Mouse (Mus musculus): Measurements from ENCODE around the gene Layn. TPM values are rescaled to one million over a fixed set of nuclear protein-coding genes. Genes with fewer than 3 reads are reported as not detected.
A peak's percentile ranks its signal among the peaks of the same experiment; 100 is the strongest.

Gene Layn
- total RNA-seq (2022) = 1 to 10 TPM in 2 of 4 experiments, under 1 TPM in 2; 0.48 to 1.6 (median 1.0) TPM

- peak; percentile 72 to 78 for DNase-seq (ENCODE audit: low spot score in 2 of 2)
These were observed at the start of gene Layn for GRCm38 (mm10) chr9:51076979-51077315. Gene Layn, minus strand, starts transcription at chr9:51077094.

GRCm38 (mm10) chr9:51114767-51115166, 37.9 kb upstream of the Layn start:
- DNase-seq (ENCODE audit: low spot score in 2 of 2) = no peak

GRCm38 (mm10) chr9:51105751-51106150, 28.9 kb upstream of the Layn start:
- DNase-seq (ENCODE audit: low spot score in 2 of 2) = no peak

- DNase-seq (ENCODE audit: low spot score in 2 of 2) = no peak
These were observed 27.1 kb upstream of the Layn start for GRCm38 (mm10) chr9:51103808-51104514.

- peak in 1 of 2 experiments; percentile 5 for DNase-seq (ENCODE audit: low spot score in 2 of 2)
These were observed 26.3 kb upstream of the Layn start for GRCm38 (mm10) chr9:51102963-51103807.

GRCm38 (mm10) chr9:51101756-51102425, 25.0 kb upstream of the Layn start, which contains the start of gene 4833427G06Rik:
Gene 4833427G06Rik, minus strand, starts transcription at chr9:51102078.
- DNase-seq (ENCODE audit: low spot score in 2 of 2) = no peak

- no peak for DNase-seq (ENCODE audit: low spot score in 2 of 2)
These were observed 19.4 kb upstream of the Layn start for GRCm38 (mm10) chr9:51096306-51096705.

- no peak for DNase-seq (ENCODE audit: low spot score in 2 of 2)
These were observed 16.8 kb upstream of the Layn start for GRCm38 (mm10) chr9:51093697-51094096.

GRCm38 (mm10) chr9:51081614-51082013, 4.7 kb upstream of the Layn start:
- DNase-seq (ENCODE audit: low spot score in 2 of 2) = no peak

- DNase-seq (ENCODE audit: low spot score in 2 of 2) = no peak
These were observed 455 bp downstream of the Layn start for GRCm38 (mm10) chr9:51076300-51076978.

- no peak for DNase-seq (ENCODE audit: low spot score in 2 of 2)
These were observed 1.1 kb downstream of the Layn start for GRCm38 (mm10) chr9:51075780-51076179.

GRCm38 (mm10) chr9:51070801-51071200, 6.1 kb downstream of the Layn start:
- DNase-seq (ENCODE audit: low spot score in 2 of 2) = no peak

GRCm38 (mm10) chr9:51068202-51068601, 8.7 kb downstream of the Layn start:
- DNase-seq (ENCODE audit: low spot score in 2 of 2) = no peak

GRCm38 (mm10) chr9:51060601-51061000, 16.3 kb downstream of the Layn start, which contains the start of gene Btg4:
Gene Btg4, plus strand, starts transcription at chr9:51060901.
- no peak for DNase-seq (ENCODE audit: low spot score in 2 of 2)

GRCm38 (mm10) chr9:51058951-51059521, 17.9 kb downstream of the Layn start:
- no peak for DNase-seq (ENCODE audit: low spot score in 2 of 2)

GRCm38 (mm10) chr9:51056360-51057324, 20.3 kb downstream of the Layn start:
- DNase-seq (ENCODE audit: low spot score in 2 of 2) = no peak

GRCm38 (mm10) chr9:51052180-51052579, 24.7 kb downstream of the Layn start:
- DNase-seq (ENCODE audit: low spot score in 2 of 2) = no peak

- no peak for DNase-seq (ENCODE audit: low spot score in 2 of 2)
These were observed 34.8 kb downstream of the Layn start for GRCm38 (mm10) chr9:51042136-51042535.

- DNase-seq (ENCODE audit: low spot score in 2 of 2) = no peak
These were observed 35.4 kb downstream of the Layn start for GRCm38 (mm10) chr9:51041491-51041980.
